Mouse (Mus musculus) lung, embryonic 14.5 days (tissue): Measurements from ENCODE around the gene Rnf224. TPM values are rescaled to one million over a fixed set of nuclear protein-coding genes. Genes with fewer than 3 reads are reported as not detected.
"Not testable (repeated sequence)": the region's sequence is repeated elsewhere in the genome, so short reads cannot be mapped to it uniquely, and the experiment has no call there.

ENCODE experiments used
- ATAC-seq: fragments of 200-750 bp; cut with Nextera tagmentation; 2 replicates; pipeline ENCODE4 v1.8.0; 2017; ENCODE audit warnings: mild to moderate bottlenecking, moderate TSS enrichment, moderate library complexity; ENCODE audit not compliant: insufficient read depth
- DNase-seq: peaks from one replicate; pipeline ENCODE4 v3.0.0-alpha.2; 2015
- H3K27ac ChIP-seq: fragments of 300-500 bp; sonication (generic); 2 replicates; pipeline ENCODE4 v1.5.1; 2014; ENCODE audit warnings: low read depth, mild to moderate bottlenecking, moderate library complexity
- H3K27me3 ChIP-seq: fragments of 300-500 bp; sonication (generic); 2 replicates; pipeline ENCODE4 v1.6.1; 2014; ENCODE audit warnings: low read length, control low read depth; ENCODE audit not compliant: insufficient read depth
- H3K36me3 ChIP-seq: fragments of 300-500 bp; sonication (generic); 2 replicates; pipeline ENCODE4 v1.6.1; 2014; ENCODE audit warnings: control low read depth; ENCODE audit not compliant: insufficient read depth
- H3K4me1 ChIP-seq: fragments of 300-500 bp; sonication (generic); 2 replicates; pipeline ENCODE4 v1.6.1; 2014; ENCODE audit warnings: antibody characterized with exemption, control low read depth; ENCODE audit not compliant: insufficient read depth
- H3K4me2 ChIP-seq: fragments of 300-500 bp; sonication (generic); 2 replicates; pipeline ENCODE4 v1.6.1; 2014; ENCODE audit warnings: mild to moderate bottlenecking
- H3K4me3 ChIP-seq: fragments of 300-500 bp; sonication (generic); 2 replicates; pipeline ENCODE4 v1.5.1; 2014; ENCODE audit warnings: low read depth, low read length
- H3K9ac ChIP-seq: fragments of 300-500 bp; sonication (generic); 2 replicates; pipeline ENCODE4 v1.6.1; 2014
- H3K9me3 ChIP-seq: fragments of 300-500 bp; sonication (generic); 2 replicates; pipeline ENCODE4 v1.6.1; 2016; ENCODE audit warnings: low read depth, low read length, control low read depth
- CTCF ChIP-seq: IDR thresholded peaks from 2 replicates; pipeline ENCODE4 v1.5.1; 2016; ENCODE audit warnings: antibody characterized with exemption, low read depth
- WGBS: fragments of 180-500 bp; shearing (Covaris S2); extraction: QIAGEN DNeasy Blood & Tissue Kit; methylation state at CpG from one replicate; pipeline ENCODE4 v1.1.7; 2014; 5-methylcytosine and 5-hydroxymethylcytosine counted together
- polyA plus RNA-seq: library from polyadenylated mRNA; unstranded; fragments of >200 nt; fragmentation: Nextera tagmentation; extraction: Ambion mirVana; gene quantifications from 2 replicates; pipeline ENCODE4 v1.2.1, GENCODE M21; 2014

Gene Rnf224
- polyA plus RNA-seq, 1 experiment from 2014 or later = not detected

DNA sequence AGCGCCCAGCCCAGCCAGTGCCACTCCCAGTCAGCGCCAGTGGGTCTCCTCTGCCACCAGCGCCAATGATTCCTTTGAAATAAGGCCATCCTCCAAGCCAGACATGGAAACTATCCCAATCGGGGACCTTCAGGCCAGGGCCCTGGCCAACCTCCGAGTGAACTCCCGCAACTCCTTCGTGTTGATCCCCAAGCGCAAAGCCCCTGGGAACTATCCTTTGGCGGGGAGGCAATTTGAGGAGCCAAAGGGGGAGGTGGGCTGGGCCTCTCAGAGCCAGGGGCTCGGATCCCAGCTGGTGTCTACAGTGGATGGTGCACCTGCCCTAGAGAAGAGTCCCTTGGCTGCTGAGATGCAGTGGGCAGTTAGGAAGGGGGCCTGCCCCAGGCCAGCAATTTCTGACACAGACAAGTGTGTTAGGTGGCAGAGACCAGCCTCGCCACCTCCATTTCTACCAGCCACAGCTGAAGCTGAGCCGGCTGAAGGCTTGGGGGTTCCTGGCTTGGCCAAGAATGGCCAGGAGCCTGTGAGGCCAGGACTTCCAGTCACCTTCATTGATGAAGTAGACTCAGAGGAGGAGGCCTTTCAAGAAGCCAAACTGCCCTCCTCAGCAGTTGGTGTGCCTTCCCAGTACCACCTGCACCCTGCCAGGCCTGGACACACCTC lies 27.2 kb upstream of the Rnf224 start:
- no peak for TF ChIP-seq CTCF

GRCm38 (mm10) chr2:25262795-25263622 lies 26.4 kb upstream of the Rnf224 start:
- H3K4me2 ChIP-seq = peak overlapping the region; percentile 100
- H3K27me3 ChIP-seq = peaks cover 16% of the 10 kb centered on the region
- no peaks in the 10 kb centered on the region for H3K9me3 ChIP-seq
- H3K4me3 ChIP-seq = peak overlapping the region; percentile 74
- WGBS = under 1% methylated on average over 82 of the region's 82 CpGs
- H3K36me3 ChIP-seq = no peaks in the 10 kb centered on the region
- DNase-seq (peak; percentile 49), ATAC-seq (peak; percentile 28)
- no peak overlapping the region for H3K27ac ChIP-seq
- TF ChIP-seq CTCF = no peak
- H3K4me1 ChIP-seq = no peaks in the 10 kb centered on the region
- peak overlapping the region; percentile 54 for H3K9ac ChIP-seq

More for the DNA sequence above, 27.2 kb upstream of the Rnf224 start:
- Histone ChIP-seq H3K36me3 (peaks cover 5% of the 10 kb centered on the region; the same call in 1 of the 2 replicates), H3K27me3 (peaks cover 16% of the 10 kb centered on the region), H3K4me1 (no peaks in the 10 kb centered on the region), H3K4me3 (peak overlapping the region; percentile 74), H3K4me2 (peak overlapping the region; percentile 100), H3K27ac (no peak overlapping the region), H3K9ac (peak overlapping the region; percentile 54), H3K9me3 (no peaks in the 10 kb centered on the region)
- ATAC-seq (no peak), DNase-seq (no peak)
- WGBS = 19% methylated on average over 12 of the region's 12 CpGs

- peaks cover 16% of the 10 kb centered on the region for H3K27me3 ChIP-seq
- peak within 1 kb of the TSS; percentile 54 for H3K9ac ChIP-seq
- H3K9me3 ChIP-seq = no peaks in the 10 kb centered on the region
- peak within 1 kb of the TSS; percentile 100 for H3K4me2 ChIP-seq
- under 1% methylated on average over 39 of the region's 39 CpGs for WGBS
- H3K27ac ChIP-seq = no peak within 1 kb of the TSS
- TF ChIP-seq CTCF = no peak
- H3K4me1 ChIP-seq = no peaks in the 10 kb centered on the region
- ATAC-seq = peak; percentile 99
- no peaks in the 10 kb centered on the region for H3K36me3 ChIP-seq
- H3K4me3 ChIP-seq = peak within 1 kb of the TSS; percentile 74
- peak; percentile 97 for DNase-seq
Observed at GRCm38 (mm10) chr2:25262291-25262767, 25.7 kb upstream of the Rnf224 start, which contains the start of gene Tprn. Gene Tprn (plus strand): TSS chr2:25262618.

DNA sequence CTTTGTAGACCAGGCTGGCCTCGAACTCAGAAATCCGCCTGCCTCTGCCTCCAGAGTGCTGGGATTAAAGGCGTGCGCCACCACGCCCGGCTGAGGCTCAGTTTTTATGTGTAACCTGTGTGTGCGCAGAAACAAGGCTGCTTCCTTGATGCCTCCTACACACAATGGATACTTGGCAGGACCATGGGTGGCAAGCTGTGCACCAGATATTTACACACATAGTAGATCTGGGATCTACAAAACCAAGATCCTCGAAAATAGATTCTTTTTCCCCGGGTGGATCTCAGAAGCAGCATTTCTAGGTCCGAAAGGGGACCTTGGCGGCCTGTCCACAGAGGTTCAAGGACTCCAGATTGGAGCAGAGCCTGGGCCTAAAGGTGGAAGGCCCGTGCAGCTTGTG lies 25.3 kb upstream of the Rnf224 start:
- DNase-seq (no peak), ATAC-seq (peak; percentile 9; the same call in 1 of the 2 replicates)
- H3K36me3 ChIP-seq = no peaks in the 10 kb centered on the region
- H3K4me3 ChIP-seq = peak overlapping the region; percentile 74
- WGBS = 44% methylated on average over 12 of the region's 12 CpGs
- H3K27ac ChIP-seq = no peak overlapping the region
- no peak overlapping the region; the same call in 1 of the 2 replicates for H3K9ac ChIP-seq
- H3K4me1 ChIP-seq = no peaks in the 10 kb centered on the region
- H3K9me3 ChIP-seq = no peaks in the 10 kb centered on the region
- peak overlapping the region; percentile 100 for H3K4me2 ChIP-seq
- H3K27me3 ChIP-seq = peaks cover 16% of the 10 kb centered on the region
- no peak for TF ChIP-seq CTCF

GRCm38 (mm10) chr2:25258887-25259286 lies 22.3 kb upstream of the Rnf224 start:
- no peak for DNase-seq
- H3K27me3 ChIP-seq = peaks cover 9% of the 10 kb centered on the region
- H3K4me1 ChIP-seq = peaks cover 8% of the 10 kb centered on the region; the same call in 1 of the 2 replicates
- ATAC-seq = no peak
- WGBS = 53% methylated on average over 2 of the region's 2 CpGs
- peak; percentile 47 for TF ChIP-seq CTCF
- no peak overlapping the region for H3K27ac ChIP-seq
- no peak overlapping the region for H3K4me3 ChIP-seq
- H3K9ac ChIP-seq = no peak overlapping the region
- H3K36me3 ChIP-seq = no peaks in the 10 kb centered on the region
- H3K9me3 ChIP-seq = no peaks in the 10 kb centered on the region
- H3K4me2 ChIP-seq = no peak overlapping the region

GRCm38 (mm10) chr2:25257250-25257649 lies 20.7 kb upstream of the Rnf224 start:
- DNase-seq, H3K4me3 ChIP-seq, ATAC-seq, H3K4me1 ChIP-seq, H3K4me2 ChIP-seq, H3K9ac ChIP-seq, H3K36me3 ChIP-seq, H3K9me3 ChIP-seq, H3K27ac ChIP-seq, H3K27me3 ChIP-seq: not testable (repeated sequence)
- 80% methylated on average over 5 of the region's 5 CpGs for WGBS
